Mouse (Mus musculus) lung, adult 2 months (tissue): ENCODE data around the gene Asz1.

Source experiments
- CTCF ChIP-seq: fragments of 200-500 bp; IDR thresholded peaks from 2 replicates; pipeline ENCODE4 v1.5.1; 2011; ENCODE audit warnings: mild to moderate bottlenecking, low read length, control low read depth; ENCODE audit not compliant: insufficient read depth
- POLR2A ChIP-seq: fragments of 200-500 bp; IDR thresholded peaks from 2 replicates; pipeline ENCODE4 v1.6.1; 2011; ENCODE audit warnings: low read depth, mild to moderate bottlenecking, control low read depth, low read length, borderline replicate concordance; ENCODE audit errors: extremely low read depth

DNA sequence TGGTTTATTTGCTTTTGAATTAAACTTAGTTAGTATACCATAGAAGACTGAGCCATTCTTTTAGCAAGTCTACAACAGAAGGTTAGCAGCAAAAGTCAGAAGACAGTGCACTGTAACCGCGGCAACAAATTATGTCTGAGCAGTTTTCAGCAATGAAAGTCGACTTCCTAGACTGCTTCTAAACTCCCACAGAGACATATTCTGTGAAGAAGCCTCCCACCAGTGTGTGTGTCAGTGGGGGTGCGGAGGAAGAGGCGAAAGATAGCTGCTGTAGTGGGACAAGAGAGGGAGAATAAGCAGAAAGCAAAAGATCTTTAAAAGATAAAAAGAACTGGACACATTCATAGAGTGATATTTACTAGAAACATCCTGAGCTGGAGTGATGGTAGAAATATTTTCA, 57.2 kb downstream of the Asz1 start:
- no peak for TF ChIP-seq POLR2A
- no peak for TF ChIP-seq CTCF
